Mouse (Mus musculus): ENCODE data around the gene Fubp1.

GRCm38 (mm10) chr3:152204577-152204976, 5.6 kb upstream of the Fubp1 start:
- TF ChIP-seq CTCF (IDR thresholded peaks at IDR 0.05; ENCODE audit: low read depth, low read length) (no peak), POLR2A (IDR thresholded peaks at IDR 0.05; ENCODE audit: borderline replicate concordance, low read depth, low read length) (no peak)
